Mouse (Mus musculus): Measurements from ENCODE around the gene Gfi1b. TPM values are rescaled to one million over a fixed set of nuclear protein-coding genes. Genes with fewer than 3 reads are reported as not detected.

The Gfi1b gene
- polyA plus RNA-seq, 1 experiment from 2014 or later: not detected

- ATAC-seq (replicated peaks): no peak
- H3K9ac ChIP-seq (replicated peaks): no peak overlapping the region
- H3K4me2 ChIP-seq (replicated peaks): no peak overlapping the region
- H3K27ac ChIP-seq (replicated peaks): no peak overlapping the region
- H3K4me1 ChIP-seq: no peaks in the 10 kb centered on the region
- no peaks in the 10 kb centered on the region for H3K27me3 ChIP-seq
- WGBS: 49% methylated on average over 10 of the region's 10 CpGs
- no peaks in the 10 kb centered on the region for H3K9me3 ChIP-seq
- H3K4me3 ChIP-seq: no peak overlapping the region
- no peaks in the 10 kb centered on the region for H3K36me3 ChIP-seq
These were observed 14.2 kb downstream of the Gfi1b start for GRCm38 (mm10) chr2:28607341-28608165.

- no peak for ATAC-seq (replicated peaks)
- H3K9me3 ChIP-seq: no peaks in the 10 kb centered on the region
- no peaks in the 10 kb centered on the region for H3K27me3 ChIP-seq
- H3K4me2 ChIP-seq (replicated peaks): no peak overlapping the region
- no peak overlapping the region for H3K27ac ChIP-seq (replicated peaks)
- no peaks in the 10 kb centered on the region for H3K4me1 ChIP-seq
- WGBS: 65% methylated on average over 8 of the region's 8 CpGs
- H3K4me3 ChIP-seq: no peak overlapping the region
- H3K9ac ChIP-seq (replicated peaks): no peak overlapping the region
- H3K36me3 ChIP-seq: no peaks in the 10 kb centered on the region
These were observed 15.0 kb downstream of the Gfi1b start for GRCm38 (mm10) chr2:28606601-28607340.

GRCm38 (mm10) chr2:28605789-28606541, 15.8 kb downstream of the Gfi1b start:
- H3K27ac ChIP-seq (replicated peaks): no peak overlapping the region
- WGBS: 71% methylated on average over 14 of the region's 14 CpGs
- no peaks in the 10 kb centered on the region for H3K36me3 ChIP-seq
- no peak for ATAC-seq (replicated peaks)
- no peaks in the 10 kb centered on the region for H3K9me3 ChIP-seq
- no peak overlapping the region for H3K4me3 ChIP-seq
- no peak overlapping the region for H3K9ac ChIP-seq (replicated peaks)
- H3K4me2 ChIP-seq (replicated peaks): no peak overlapping the region
- no peaks in the 10 kb centered on the region for H3K4me1 ChIP-seq
- H3K27me3 ChIP-seq: no peaks in the 10 kb centered on the region

- WGBS: 91% methylated on average over 5 of the region's 5 CpGs
- Histone ChIP-seq H3K4me1 (no peaks in the 10 kb centered on the region), H3K36me3 (no peaks in the 10 kb centered on the region), H3K4me2 (replicated peaks) (no peak overlapping the region), H3K27me3 (no peaks in the 10 kb centered on the region), H3K9ac (replicated peaks) (no peak overlapping the region), H3K4me3 (no peak overlapping the region), H3K9me3 (no peaks in the 10 kb centered on the region), H3K27ac (replicated peaks) (no peak overlapping the region)
- no peak for ATAC-seq (replicated peaks)
These were observed 18.2 kb downstream of the Gfi1b start for GRCm38 (mm10) chr2:28603542-28603941.

- Histone ChIP-seq H3K36me3 (no peaks in the 10 kb centered on the region), H3K27me3 (no peaks in the 10 kb centered on the region), H3K4me3 (no peak overlapping the region), H3K4me1 (no peaks in the 10 kb centered on the region), H3K4me2 (replicated peaks) (no peak overlapping the region), H3K27ac (replicated peaks) (no peak overlapping the region), H3K9me3 (no peaks in the 10 kb centered on the region), H3K9ac (replicated peaks) (no peak overlapping the region)
- WGBS: 68% methylated on average over 12 of the region's 12 CpGs
- no peak for ATAC-seq (replicated peaks)
These were observed 19.8 kb downstream of the Gfi1b start for GRCm38 (mm10) chr2:28601720-28602590.

- Histone ChIP-seq H3K9me3 (no peaks in the 10 kb centered on the region), H3K27me3 (no peaks in the 10 kb centered on the region), H3K27ac (replicated peaks) (no peak overlapping the region), H3K4me3 (no peak overlapping the region), H3K4me1 (no peaks in the 10 kb centered on the region), H3K4me2 (replicated peaks) (no peak overlapping the region), H3K36me3 (no peaks in the 10 kb centered on the region), H3K9ac (replicated peaks) (no peak overlapping the region)
- no peak for ATAC-seq (replicated peaks)
- WGBS: 80% methylated on average over 6 of the region's 6 CpGs
These were observed 22.2 kb downstream of the Gfi1b start for GRCm38 (mm10) chr2:28599569-28599900.

- H3K27ac ChIP-seq (replicated peaks): no peak overlapping the region
- no peak overlapping the region for H3K9ac ChIP-seq (replicated peaks)
- H3K36me3 ChIP-seq: no peaks in the 10 kb centered on the region
- ATAC-seq (replicated peaks): no peak
- H3K4me3 ChIP-seq: no peak overlapping the region
- H3K27me3 ChIP-seq: no peaks in the 10 kb centered on the region
- 70% methylated on average over 12 of the region's 12 CpGs for WGBS
- H3K4me2 ChIP-seq (replicated peaks): no peak overlapping the region
- H3K9me3 ChIP-seq: no peaks in the 10 kb centered on the region
- H3K4me1 ChIP-seq: no peaks in the 10 kb centered on the region
These were observed 22.9 kb downstream of the Gfi1b start for GRCm38 (mm10) chr2:28598692-28599568.

- H3K9ac ChIP-seq (replicated peaks): no peak overlapping the region
- WGBS: 79% methylated on average over 7 of the region's 7 CpGs
- no peaks in the 10 kb centered on the region for H3K36me3 ChIP-seq
- no peaks in the 10 kb centered on the region for H3K27me3 ChIP-seq
- H3K4me2 ChIP-seq (replicated peaks): no peak overlapping the region
- H3K9me3 ChIP-seq: no peaks in the 10 kb centered on the region
- no peaks in the 10 kb centered on the region for H3K4me1 ChIP-seq
- H3K4me3 ChIP-seq: no peak overlapping the region
- ATAC-seq (replicated peaks): no peak
- H3K27ac ChIP-seq (replicated peaks): no peak overlapping the region
These were observed 23.8 kb downstream of the Gfi1b start for GRCm38 (mm10) chr2:28597733-28598547.

- peaks cover 7% of the 10 kb centered on the region; the same call in 1 of the 2 replicates for H3K27me3 ChIP-seq
- H3K4me2 ChIP-seq (replicated peaks): no peak overlapping the region
- no peak for ATAC-seq (replicated peaks)
- H3K9me3 ChIP-seq: no peaks in the 10 kb centered on the region
- 90% methylated on average over 7 of the region's 7 CpGs for WGBS
- H3K4me3 ChIP-seq: no peak overlapping the region
- H3K9ac ChIP-seq (replicated peaks): no peak overlapping the region
- no peaks in the 10 kb centered on the region for H3K36me3 ChIP-seq
- H3K4me1 ChIP-seq: no peaks in the 10 kb centered on the region
- H3K27ac ChIP-seq (replicated peaks): no peak overlapping the region
These were observed 24.8 kb downstream of the Gfi1b start for GRCm38 (mm10) chr2:28596998-28597397.

GRCm38 (mm10) chr2:28596021-28596420, 25.8 kb downstream of the Gfi1b start:
- Histone ChIP-seq H3K36me3 (no peaks in the 10 kb centered on the region), H3K27ac (replicated peaks) (no peak overlapping the region), H3K27me3 (peaks cover 7% of the 10 kb centered on the region; the same call in 1 of the 2 replicates), H3K4me3 (no peak overlapping the region), H3K4me2 (replicated peaks) (no peak overlapping the region), H3K9ac (replicated peaks) (no peak overlapping the region), H3K9me3 (no peaks in the 10 kb centered on the region), H3K4me1 (no peaks in the 10 kb centered on the region)
- no peak for ATAC-seq (replicated peaks)
- WGBS: 84% methylated on average over 7 of the region's 7 CpGs
